Mouse (Mus musculus) testis, adult 2 months (tissue): ENCODE measurements around the gene C2cd5. TPM values are rescaled to one million over a fixed set of nuclear protein-coding genes. Genes with fewer than 3 reads are reported as not detected.
"Not testable (repeated sequence)": the region's sequence is repeated elsewhere in the genome, so short reads cannot be mapped to it uniquely, and the experiment has no call there.

Experiments used
- H3K27ac ChIP-seq: fragments of 200-500 bp; 2 replicates; pipeline ENCODE4 v1.5.1; 2012; ENCODE audit warnings: low read depth, low read length; ENCODE audit not compliant: control insufficient read depth, insufficient read depth
- H3K27me3 ChIP-seq: fragments of 200-500 bp; 2 replicates; pipeline ENCODE4 v1.6.1; 2012; ENCODE audit warnings: mild to moderate bottlenecking, low read length, moderate library complexity; ENCODE audit not compliant: control insufficient read depth, insufficient read depth
- H3K36me3 ChIP-seq: fragments of 200-500 bp; 2 replicates; pipeline ENCODE4 v1.6.1; 2012; ENCODE audit warnings: mild to moderate bottlenecking, low read length; ENCODE audit not compliant: control insufficient read depth, insufficient read depth
- H3K4me1 ChIP-seq: fragments of 200-500 bp; 2 replicates; pipeline ENCODE4 v1.6.1; 2012; ENCODE audit warnings: low read length; ENCODE audit not compliant: control insufficient read depth, insufficient read depth
- H3K4me3 ChIP-seq: fragments of 200-500 bp; 2 replicates; pipeline ENCODE4 v1.5.1; 2012; ENCODE audit warnings: low read depth, mild to moderate bottlenecking, low read length, moderate library complexity, mixed read lengths; ENCODE audit not compliant: control insufficient read depth
- CTCF ChIP-seq: fragments of 200-500 bp; IDR thresholded peaks from 2 replicates; pipeline ENCODE4 v1.5.1; 2012; ENCODE audit warnings: low read depth, mild to moderate bottlenecking, inconsistent platforms, low read length, moderate library complexity; ENCODE audit not compliant: control insufficient read depth, insufficient read depth, insufficient replicate concordance
- POLR2A ChIP-seq: fragments of 200-500 bp; IDR thresholded peaks from 2 replicates; pipeline ENCODE4 v1.6.1; 2012; ENCODE audit warnings: low read depth, mild to moderate bottlenecking, inconsistent platforms, low read length, moderate library complexity; ENCODE audit not compliant: control insufficient read depth
- polyA plus RNA-seq: library from polyadenylated mRNA; depleted of rRNA; stranded (reverse); fragments of >200 nt; gene quantifications from 2 replicates; pipeline ENCODE4 v1.2.3, GENCODE M21; 2012; rRNA removed

Gene C2cd5
- polyA plus RNA-seq = 11.9 and 13.7 TPM in 2 replicates

- peak within 1 kb of the TSS; percentile 88 for H3K4me3 ChIP-seq
- TF ChIP-seq POLR2A (peak; percentile 56; the same call in 1 of the 2 replicates), CTCF (no peak)
- H3K4me1 ChIP-seq = no peaks in the 10 kb centered on the region; the same call in 1 of the 2 replicates
- peak within 1 kb of the TSS; percentile 91 for H3K27ac ChIP-seq
- H3K27me3 ChIP-seq = no peaks in the 10 kb centered on the region
- no peaks in the 10 kb centered on the region for H3K36me3 ChIP-seq
Measured at GRCm38 (mm10) chr6:143099681-143100382, at the start of gene C2cd5. C2cd5 (minus strand) TSS chr6:143100141.

DNA sequence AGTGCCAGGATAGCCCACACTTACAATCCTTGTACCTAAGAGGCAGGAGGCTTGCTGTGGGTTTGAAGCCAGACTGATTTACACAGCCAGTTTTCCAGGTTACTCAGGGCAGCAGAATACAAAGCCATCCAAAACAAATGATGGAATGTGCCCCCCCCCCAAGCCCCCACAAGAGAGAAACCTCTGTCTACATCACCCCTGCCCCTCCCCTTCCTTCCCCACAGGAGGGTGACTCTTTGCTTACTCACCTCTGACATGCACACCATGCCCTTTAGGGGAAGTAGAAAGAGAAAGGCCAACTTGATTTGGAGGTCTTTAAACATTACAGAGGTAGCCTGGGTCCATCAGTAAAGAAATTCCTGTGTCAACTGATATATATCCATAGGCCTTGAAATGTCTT, 48.9 kb upstream of the C2cd5 start:
- Histone ChIP-seq H3K4me3 (no peak overlapping the region), H3K36me3 (no peaks in the 10 kb centered on the region), H3K27me3 (no peaks in the 10 kb centered on the region), H3K27ac (no peak overlapping the region), H3K4me1 (peaks cover 3% of the 10 kb centered on the region)
- TF ChIP-seq POLR2A = no peak

- Histone ChIP-seq H3K4me1 (peaks cover 3% of the 10 kb centered on the region), H3K4me3 (no peak overlapping the region), H3K36me3 (no peaks in the 10 kb centered on the region), H3K27ac (no peak overlapping the region), H3K27me3 (no peaks in the 10 kb centered on the region)
- TF ChIP-seq POLR2A (no peak), CTCF (no peak)
Measured at GRCm38 (mm10) chr6:143146756-143147155, 46.8 kb upstream of the C2cd5 start.

DNA sequence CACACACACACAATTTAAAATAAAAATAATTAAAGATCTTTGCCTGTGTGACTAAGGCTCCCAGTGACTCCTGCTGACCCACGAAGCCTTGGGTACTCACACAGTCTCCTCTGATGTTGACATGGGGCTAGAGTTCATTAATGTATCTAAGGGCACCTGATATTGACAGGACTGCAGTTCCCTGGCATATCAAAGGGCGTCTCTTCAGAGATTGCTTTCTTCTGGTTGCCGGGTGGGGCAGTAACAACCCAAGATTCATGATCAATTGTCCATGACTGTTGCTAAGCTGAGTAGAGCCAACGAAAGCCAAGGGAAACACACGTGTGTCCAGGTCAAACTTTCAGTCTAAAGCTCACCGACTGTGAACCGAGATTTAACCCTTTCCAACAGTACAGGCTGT, 45.1 kb upstream of the C2cd5 start:
- TF ChIP-seq CTCF = no peak
- TF ChIP-seq POLR2A = no peak
- H3K4me3 ChIP-seq = no peak overlapping the region
- H3K36me3 ChIP-seq = no peaks in the 10 kb centered on the region
- H3K4me1 ChIP-seq = peaks cover 3% of the 10 kb centered on the region
- H3K27ac ChIP-seq = no peak overlapping the region
- H3K27me3 ChIP-seq = no peaks in the 10 kb centered on the region

DNA sequence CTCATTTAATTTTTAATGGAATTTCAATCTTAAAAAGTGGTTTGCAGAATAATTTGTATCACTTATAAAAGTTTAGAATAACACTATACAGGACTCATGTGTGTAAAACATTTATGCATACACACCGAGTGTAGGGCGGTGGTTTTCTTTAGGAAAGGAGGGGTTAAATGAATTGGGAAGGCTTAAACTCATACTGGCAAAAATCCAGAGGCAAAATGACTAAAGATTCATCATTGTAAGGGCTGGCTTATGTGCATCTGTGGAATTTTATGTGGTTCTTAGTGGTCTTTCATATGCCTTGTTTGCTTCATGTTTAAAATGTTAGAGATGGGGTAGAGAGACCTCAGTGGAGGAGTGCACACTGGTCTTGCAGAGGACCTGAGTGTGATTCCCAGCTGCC, 44.6 kb upstream of the C2cd5 start:
- H3K27ac ChIP-seq = no peak overlapping the region
- H3K4me1 ChIP-seq = peaks cover 3% of the 10 kb centered on the region
- H3K36me3 ChIP-seq = no peaks in the 10 kb centered on the region
- H3K4me3 ChIP-seq = no peak overlapping the region
- no peaks in the 10 kb centered on the region for H3K27me3 ChIP-seq
- TF ChIP-seq POLR2A = no peak
- TF ChIP-seq CTCF = no peak

- Histone ChIP-seq H3K27me3 (no peaks in the 10 kb centered on the region), H3K4me3 (peak overlapping the region; percentile 75), H3K4me1 (peaks cover 3% of the 10 kb centered on the region), H3K36me3 (no peaks in the 10 kb centered on the region), H3K27ac (no peak overlapping the region)
- TF ChIP-seq POLR2A = no peak
- no peak for TF ChIP-seq CTCF
Measured at GRCm38 (mm10) chr6:143143775-143144273, 43.9 kb upstream of the C2cd5 start.

DNA sequence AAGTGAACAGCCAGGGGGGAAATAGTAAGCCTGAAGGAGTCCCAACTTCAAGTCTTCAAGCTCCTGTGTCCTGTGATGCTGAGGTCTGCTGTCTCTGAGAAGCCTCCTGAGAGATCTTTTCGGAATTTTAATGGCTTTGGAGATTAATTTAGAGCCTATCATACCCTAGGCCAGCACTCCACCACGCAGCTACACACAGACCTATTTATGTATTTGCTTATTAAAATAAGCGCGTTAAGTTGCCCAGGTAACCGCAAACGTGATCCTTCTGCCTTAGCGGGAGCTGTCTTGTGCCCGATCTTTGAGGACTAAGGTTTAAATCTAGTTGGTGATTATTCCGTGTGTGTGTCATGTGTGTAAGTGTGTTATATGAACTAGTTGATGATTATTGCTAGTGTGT, 43.4 kb upstream of the C2cd5 start:
- Histone ChIP-seq H3K4me3 (no peak overlapping the region), H3K36me3 (no peaks in the 10 kb centered on the region), H3K27ac (no peak overlapping the region), H3K27me3 (no peaks in the 10 kb centered on the region), H3K4me1 (peaks cover 3% of the 10 kb centered on the region)
- TF ChIP-seq CTCF (no peak), POLR2A (no peak)

GRCm38 (mm10) chr6:143142861-143143260, 42.9 kb upstream of the C2cd5 start:
- TF ChIP-seq POLR2A (no peak), CTCF (no peak)
- Histone ChIP-seq H3K27ac (no peak overlapping the region), H3K36me3 (no peaks in the 10 kb centered on the region), H3K4me1 (peaks cover 3% of the 10 kb centered on the region), H3K4me3 (no peak overlapping the region), H3K27me3 (no peaks in the 10 kb centered on the region)

DNA sequence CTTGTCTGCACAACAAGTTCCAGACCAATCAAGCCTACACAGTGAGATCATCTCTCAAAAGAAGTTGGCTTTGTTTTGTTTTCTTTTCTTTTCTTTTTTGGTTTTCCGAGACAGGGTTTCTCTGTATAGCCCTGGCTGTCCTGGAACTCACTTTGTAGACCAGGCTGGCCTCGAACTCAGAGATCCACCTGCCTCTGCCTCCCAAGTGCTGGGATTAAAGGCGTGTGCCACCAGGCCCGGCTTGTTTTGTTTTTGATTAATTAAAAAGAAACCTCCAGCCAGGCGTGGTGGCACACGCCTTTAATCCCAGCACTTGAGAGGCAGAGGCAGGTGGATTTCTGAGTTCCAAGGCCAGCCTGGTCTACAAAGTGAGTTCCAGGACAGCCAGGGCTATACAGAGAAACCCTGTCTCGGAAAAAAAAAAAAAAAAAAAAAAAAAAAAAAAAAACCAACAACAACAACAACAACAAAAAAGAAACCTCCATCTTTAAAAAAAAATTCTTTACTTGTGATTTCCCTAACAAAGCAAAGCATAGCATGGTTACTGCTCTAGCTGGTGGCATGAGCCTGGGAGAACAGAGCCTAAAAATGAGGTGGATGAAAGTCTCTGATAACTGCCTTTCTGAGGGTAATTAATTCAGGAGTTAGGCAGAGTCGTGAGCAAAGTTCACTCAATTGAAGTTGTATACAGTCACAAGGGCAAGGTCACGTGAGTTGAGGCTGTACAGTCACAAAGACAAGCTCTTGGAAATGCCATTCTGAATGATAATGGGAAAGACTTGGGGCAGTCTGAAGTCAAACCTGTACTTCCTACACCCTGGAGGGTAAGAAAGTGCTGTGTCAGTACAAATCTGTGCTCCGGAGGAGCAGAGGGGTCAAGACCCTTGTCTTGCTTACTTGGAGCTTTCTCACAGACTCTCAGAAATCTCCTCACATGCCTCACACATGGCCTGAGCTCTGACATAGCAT, 42.0 kb upstream of the C2cd5 start:
- H3K4me1 ChIP-seq, H3K36me3 ChIP-seq, H3K27ac ChIP-seq, H3K27me3 ChIP-seq, H3K4me3 ChIP-seq: not testable (repeated sequence)
